Mouse (Mus musculus) kidney, postnatal 14 days (tissue): Measurements from ENCODE around the gene Kcnj9.

Experiments used
- DNase-seq: peaks from one replicate; pipeline ENCODE4 v3.0.0; 2022; ENCODE audit warnings: mixed read lengths

Kcnj9 gene

DNA sequence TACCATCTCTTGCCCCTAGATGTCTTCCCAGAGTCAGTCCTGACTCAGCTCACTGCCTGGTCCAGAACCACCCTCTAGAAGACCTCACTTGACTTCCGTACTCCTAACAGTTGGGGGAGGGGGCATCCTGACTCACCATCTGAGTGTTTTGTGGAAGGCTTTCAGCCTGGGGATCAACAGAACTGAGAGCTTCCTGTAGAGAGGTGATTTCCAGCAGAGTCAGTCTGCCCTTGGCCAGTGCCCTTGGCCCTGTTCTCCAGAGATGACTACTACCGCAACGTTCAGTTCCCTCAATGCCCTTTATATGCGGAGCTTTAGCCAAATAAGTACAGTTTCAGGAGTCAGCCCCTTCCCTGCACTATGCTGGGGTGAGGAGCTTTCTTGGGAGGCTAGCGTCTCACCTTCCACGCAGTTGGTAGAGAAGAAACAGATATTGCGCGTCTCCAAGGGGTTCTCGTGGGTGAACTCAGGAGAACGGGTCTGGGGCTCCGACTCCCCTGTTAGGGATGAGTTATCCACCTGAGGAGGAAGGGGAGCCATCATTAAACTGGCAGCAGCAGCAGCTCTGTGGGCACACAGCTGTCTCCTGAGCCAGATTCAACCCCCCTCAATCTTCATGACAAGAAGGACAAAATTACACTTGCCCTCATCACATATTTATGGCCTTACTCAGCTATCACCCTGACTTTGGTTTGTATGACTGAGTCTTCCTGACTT is 40.1 kb downstream of the Kcnj9 start:
- DNase-seq = no peak

- no peak for DNase-seq
Observed at GRCm38 (mm10) chr1:172286740-172287139, 42.4 kb downstream of the Kcnj9 start.

DNA sequence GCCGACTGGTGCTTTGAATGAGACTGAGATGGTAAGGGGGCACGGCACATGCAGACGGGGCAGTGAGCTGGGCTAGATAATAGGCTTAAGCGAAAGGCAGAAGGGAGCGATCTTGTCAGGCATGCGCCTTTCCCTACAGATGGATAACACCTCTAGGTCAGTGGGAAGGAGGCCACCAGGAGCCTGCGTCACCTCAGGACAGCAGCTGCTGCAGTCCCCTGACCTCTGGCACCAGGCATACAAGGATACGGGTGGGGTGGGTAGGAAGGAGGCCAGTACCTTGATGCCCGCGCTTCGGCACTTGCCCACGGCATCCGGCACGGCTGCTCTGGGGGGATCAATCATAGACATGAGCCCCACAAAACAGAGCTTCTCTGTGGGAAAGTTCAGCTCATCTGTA is 44.9 kb downstream of the Kcnj9 start:
- DNase-seq = no peak

GRCm38 (mm10) chr1:172283073-172283472 is 46.0 kb downstream of the Kcnj9 start:
- DNase-seq = no peak

DNA sequence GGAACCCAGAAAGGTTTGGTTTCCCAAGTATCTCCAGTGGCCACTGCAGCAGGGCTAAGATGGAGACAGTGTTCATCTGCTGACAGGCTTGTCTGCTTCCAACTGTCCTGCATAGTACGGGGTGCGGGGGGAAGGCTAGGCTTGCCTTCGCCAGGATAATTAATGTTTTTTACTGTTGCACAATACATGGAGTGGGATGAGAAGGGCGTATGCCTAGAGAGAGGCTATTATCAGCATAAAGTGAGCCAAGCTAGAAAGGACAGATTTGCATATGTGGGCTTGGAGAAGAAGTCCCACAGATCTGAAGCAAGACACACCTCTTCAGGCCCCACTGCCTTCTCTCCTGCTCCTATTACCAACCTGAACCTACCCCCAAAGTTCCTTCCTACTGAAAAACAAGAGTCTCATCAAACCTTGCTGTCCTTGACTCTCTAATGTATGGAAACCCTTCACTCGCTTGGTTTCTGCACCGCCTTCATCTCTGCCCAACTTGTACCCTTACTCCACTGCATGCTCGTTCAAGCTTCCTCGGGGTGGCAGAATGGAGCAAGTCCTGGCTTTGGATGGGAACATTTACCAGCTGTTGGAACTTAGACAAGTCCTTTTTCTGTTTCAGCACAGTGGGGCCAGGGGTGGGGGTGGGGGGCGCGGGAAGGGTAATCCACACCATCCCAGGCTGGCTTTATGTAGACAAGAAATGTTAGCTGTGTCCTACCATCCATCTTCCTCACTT is 47.4 kb downstream of the Kcnj9 start:
- no peak for DNase-seq

DNA sequence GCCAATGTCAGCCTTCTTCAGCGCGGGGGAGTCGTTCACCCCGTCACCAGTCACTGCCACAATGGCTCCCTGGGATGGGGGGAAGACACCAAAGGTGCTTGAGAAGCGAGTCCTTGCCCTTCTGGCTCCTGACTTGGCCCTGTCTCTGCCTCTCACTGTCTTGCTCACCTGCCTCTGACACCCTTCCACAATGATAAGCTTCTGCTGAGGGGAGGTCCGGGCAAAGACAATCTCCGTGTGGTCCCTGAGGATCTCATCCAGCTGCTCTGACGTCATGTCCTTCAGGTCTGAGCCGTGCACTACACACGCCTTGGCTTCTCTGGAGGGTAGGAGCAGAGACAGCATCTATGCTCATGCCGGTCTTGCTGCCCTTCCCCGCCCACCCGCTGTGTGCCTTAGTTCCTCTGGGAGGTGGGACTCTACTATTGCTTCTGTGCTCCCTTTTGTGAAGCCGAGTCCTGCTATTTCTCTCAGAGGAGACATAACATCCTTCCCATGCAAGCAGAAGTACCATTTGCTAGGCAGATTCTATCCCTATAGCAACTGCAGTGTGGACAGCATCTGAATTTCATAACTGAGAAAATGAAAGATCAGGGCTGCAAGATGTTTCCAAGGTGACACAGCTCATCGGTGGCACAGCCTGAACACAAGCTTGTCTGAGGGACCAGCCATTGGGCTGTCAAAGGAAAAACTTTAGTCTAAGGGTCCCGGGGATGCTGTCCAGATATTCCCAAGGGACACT is 49.2 kb downstream of the Kcnj9 start:
- no peak for DNase-seq

DNA sequence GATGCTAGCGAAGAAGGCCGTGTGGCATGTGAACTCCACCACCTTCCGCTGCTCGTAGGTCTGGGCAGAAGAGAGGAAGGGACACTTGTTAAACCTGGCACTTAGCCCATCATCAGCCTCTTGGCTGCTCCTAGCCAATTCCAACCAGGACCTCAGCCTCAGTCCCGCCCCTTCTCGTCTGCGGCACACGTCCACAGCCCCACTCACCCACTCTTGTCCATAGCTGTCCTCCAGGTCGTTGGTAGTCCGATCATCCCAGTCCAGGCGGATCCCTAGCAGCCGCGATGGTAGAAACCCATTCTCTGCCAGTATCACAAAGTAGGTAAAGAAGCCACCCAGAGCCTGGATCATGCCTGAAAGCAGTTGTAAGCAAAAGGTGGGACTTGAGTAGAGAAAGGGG is 50.8 kb downstream of the Kcnj9 start:
- DNase-seq = no peak

GRCm38 (mm10) chr1:172277172-172277571 is 51.9 kb downstream of the Kcnj9 start:
- no peak for DNase-seq

- no peak for DNase-seq
Observed at GRCm38 (mm10) chr1:172274547-172274946, 54.6 kb downstream of the Kcnj9 start.

- no peak for DNase-seq
Observed at GRCm38 (mm10) chr1:172274116-172274515, 55.0 kb downstream of the Kcnj9 start.

DNA sequence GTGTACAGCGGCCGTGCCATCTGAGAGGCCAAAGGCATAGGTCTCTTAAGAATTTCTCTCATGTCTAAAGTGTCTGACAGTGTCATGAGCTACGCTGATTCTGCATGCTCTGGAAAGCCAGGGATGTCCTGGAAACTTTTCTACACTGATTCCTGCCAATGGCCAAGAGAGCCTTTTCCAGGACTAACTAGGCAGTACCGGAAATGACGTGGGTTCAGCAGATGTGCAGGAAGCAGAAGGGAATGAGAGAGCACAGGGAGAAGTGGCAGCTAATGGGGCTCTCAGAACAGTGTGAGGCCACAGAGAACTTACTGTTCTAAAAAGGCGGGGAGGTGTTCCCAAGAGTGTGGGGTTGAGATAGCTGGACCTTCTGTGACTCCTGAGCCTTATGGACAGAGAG is 55.7 kb downstream of the Kcnj9 start:
- DNase-seq = no peak

DNA sequence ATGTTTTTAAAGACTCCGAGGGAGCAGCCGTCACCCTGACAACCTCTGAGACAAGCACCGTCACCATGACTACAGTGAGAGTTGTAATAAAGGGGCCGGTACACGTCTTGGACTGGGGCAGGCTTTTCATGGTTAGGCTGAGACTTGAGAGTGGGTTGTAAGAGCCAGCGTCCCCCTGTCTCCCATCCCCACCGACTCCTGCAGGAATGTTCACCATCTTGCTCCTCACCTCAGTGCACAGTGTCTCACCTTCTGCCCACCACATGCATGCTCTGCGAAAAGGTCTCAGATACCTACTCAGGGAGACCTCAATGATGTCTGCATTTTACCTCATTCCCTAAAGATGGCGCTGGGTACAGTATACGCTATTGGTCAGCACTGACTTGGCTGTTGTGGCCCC is 57.4 kb downstream of the Kcnj9 start:
- DNase-seq = no peak

DNA sequence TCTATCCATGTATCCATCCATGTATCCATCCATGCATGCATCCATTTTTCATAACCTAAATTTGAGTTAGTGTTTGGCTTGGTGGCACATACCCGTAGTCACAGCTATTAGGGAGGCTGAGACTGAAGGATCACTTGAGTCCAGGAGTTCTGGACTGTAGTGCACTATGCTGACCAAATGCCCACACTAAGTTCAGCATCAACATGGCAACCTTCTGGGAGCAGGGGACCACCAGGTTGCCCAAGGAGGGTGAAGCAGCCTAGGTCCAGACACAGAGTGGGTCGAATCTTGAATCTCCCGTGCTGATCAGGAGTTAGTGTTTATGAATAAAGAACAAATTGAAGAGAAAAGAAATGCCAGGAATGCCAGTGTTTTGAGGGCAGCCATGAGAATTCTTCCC is 57.9 kb downstream of the Kcnj9 start:
- DNase-seq = no peak
